Mouse (Mus musculus): ENCODE data around the gene Tmem178.
A peak's percentile ranks its signal among the peaks of the same experiment; 100 is the strongest.
"Not testable (repeated sequence)": the region's sequence is repeated elsewhere in the genome, so short reads cannot be mapped to it uniquely, and the experiment has no call there.

Gene Tmem178

DNA sequence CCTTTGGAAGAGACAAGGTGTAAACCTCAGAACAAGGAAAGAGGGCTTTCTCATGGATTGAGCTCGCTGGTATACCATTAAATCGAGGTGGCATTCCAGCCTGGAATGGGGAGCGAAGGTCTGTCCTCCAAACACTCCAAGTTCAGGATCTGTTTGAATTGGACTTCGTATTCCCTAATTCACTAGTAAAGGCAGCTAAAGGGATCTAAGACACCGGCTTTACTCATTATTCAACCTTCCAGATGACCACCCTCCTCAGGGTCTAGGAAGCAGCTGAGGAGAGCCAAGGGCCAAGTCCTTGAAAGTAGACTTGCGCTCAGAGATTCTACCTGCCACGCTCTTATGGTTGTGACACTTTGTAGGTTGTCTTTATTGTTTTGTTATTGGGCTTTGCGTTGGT, 1.1 kb downstream of the Tmem178 start:
- not testable (repeated sequence) for DNase-seq (ENCODE audit: low spot score)

DNA sequence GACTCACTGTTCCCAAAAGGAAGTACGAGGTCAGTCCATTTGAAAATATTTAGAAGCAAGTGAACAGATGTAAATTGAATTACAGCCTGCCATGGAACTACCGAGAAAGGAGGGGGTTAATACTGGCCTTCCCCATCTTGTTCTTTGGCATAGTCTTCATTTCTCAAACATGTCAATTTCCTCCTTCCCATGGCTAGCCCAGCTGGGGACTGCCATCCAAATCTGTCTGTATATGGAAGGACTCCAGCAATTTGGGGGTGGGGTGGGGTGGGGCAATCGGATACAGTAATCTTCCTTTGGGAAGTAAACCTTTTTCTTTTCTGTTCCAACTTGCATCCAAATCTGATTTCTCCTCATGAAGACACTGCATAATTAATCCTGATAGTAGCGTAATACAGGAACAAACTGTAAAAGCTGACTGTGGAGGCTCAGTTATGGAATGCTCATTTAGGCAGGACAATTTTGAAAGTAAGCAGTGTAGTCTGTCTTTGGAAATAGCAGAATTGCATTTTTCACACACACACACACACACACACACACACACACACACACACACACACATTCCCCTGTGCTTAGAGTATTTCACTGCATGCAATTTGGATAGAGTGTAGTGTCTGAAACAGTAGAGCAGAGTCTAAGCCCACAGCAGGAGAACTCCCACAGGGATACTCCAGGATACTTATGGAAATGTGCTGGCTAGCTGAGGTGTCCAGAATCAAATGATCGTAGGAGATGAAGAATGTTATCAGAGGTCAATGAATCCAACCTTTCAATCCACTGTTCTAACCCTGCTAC, 1.9 kb downstream of the Tmem178 start:
- DNase-seq (ENCODE audit: low spot score), result no peak

DNA sequence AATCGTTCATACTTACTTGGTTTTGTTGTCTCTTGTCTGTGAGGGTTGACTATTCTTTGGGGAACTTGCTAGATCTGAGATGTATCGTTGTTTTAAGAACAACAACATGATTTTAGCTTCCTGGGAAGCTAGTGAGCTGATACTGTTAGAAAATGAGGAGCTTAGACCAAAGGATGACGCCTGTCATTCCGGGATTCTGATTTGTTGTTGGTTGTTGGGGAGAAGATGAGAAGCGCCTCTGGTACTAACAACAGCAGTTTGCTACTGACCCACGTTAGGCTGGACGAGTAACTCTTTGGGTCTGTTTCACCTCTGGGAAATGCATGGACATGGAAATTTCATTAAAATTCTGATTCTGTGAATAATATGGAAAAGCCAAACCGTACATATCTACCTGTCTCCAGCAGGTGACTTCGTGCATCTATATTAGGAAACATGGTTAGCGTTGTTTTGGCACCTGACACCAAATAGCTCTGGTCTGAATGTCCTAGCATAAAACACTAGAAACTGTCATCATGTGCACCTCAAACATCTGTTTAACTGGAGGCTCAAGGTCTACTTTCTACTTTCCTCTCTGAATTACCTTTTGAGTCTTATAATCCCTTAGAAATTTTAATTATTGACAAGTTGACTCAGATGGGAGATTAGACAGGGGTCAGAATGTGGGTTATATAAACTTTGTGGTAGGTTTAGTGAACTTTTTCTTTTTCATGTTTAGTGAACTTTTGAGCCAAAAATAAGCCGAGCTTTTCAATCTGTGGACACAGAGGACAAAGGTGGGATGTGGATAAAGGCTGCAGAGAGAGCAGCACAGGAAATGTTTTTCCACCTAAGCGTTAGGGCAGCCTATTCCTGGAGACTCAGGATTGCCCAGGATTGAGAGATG, 2.9 kb downstream of the Tmem178 start:
- DNase-seq (ENCODE audit: low spot score), result no peak

DNA sequence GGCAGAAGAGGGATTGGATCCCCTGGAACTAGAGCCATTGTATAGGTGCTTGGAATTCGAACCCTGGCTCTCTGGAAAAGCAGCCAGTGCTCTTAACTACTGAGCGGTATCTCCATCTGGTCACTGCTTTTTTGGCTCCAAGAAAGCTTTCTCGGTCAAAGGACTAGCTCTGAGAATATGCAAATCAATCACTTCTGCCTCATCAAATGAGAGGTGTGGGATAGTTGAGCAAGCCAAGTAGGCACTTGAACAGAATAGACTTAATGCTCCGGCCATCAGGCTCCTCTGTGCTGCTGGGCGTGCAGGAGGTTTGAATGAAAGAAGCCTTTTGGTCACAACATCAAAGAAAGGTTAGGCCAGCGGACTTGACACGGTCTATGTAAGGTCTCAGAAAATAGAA, 5.0 kb downstream of the Tmem178 start:
- no peak for DNase-seq (ENCODE audit: low spot score)

DNA sequence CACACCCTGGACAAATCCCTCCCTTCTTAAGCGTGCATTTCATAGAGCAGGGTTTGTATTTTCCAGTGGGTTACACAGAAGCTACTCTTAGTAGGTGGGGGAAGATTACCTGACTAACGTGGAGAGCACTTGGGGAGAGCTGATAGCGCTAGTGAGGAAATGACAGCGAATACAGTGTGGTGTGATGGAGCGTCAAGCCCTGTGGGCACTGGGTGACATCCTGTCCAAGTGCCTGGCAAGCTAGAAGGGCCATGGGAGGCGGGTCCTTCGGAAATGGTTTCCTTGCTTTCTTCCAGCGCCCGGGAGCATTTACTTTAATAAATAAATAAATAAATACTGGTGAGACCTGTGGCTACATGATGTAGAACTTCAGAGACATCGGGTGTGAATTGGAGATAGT, 5.5 kb downstream of the Tmem178 start:
- DNase-seq (ENCODE audit: low spot score), result no peak

DNA sequence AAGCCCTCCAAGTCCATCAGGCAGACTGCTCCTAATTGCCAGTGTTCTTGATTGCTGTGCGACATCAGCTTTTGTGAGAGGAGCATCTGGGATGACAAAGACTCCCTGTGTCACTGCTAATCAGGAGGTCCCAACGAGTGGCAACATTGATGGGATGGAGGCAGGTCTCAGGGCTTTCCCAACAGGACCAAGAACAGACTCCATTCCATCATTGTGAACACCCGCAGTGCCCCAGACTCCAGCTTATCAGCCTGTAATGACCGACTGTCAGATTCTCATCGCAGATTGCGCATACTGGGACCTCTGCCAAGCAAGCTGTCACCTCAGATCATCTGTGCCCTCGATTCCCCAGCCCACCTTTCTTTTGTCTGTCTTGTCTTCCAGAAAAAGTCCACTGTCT, 7.9 kb downstream of the Tmem178 start:
- no peak for DNase-seq (ENCODE audit: low spot score)

DNA sequence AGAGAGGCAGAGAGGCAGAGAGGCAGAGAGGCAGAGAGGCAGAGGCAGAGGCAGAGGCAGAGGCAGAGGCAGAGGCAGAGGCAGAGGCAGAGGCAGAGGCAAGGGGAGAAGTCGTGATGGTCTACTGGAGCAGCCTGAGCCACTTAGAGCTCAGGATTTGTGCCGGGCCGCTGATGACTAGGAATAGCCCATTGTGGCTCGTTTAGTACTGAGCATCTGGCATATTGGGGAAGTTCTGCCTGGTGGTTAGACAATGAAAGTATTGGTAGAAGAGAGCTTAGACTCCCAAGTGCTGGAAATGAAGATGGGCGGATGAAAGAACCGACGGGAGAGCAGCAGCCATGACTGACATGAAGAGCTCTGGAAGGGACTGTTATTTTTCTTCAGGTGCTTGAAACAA, 11.0 kb downstream of the Tmem178 start:
- DNase-seq (ENCODE audit: low spot score), result no peak

DNA sequence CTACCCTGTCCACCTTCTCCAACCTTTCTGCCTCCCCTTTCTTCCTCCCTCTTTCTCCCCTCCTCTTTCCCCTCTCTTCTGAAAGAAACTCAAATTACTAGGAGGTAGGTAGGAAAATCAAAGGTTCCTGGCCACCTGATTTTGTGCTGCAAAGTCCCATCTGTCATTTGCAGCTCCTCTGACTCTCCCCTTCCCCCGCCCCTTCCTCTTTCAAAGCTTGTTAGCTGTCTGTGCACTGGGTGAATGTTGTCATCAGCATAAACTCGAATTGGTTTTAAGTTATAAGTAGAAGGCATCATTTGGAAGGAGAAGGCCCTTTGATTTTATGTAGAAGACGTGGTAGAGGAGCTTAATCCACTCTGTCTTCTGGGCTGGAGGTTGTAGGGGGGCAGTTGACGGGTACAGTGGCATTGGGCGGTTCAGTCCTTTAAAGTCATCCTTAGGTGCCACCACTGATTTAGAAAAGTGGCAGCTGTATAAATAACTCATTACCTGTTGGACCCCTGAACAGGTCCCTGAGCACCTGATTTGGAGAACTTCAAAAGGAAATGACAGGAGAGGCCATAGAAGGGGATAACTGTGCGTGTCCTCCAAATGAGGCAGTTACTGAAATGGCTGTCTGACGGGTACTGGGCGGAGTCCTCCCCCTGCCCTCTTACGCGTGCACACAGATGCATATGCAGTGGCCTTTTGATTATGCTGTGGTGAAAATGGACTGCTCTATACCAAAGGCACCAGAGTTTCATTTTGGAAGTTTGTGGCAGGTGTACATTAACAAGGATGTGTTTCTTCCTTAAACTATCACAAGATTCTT, 11.8 kb downstream of the Tmem178 start:
- no peak for DNase-seq (ENCODE audit: low spot score)

DNA sequence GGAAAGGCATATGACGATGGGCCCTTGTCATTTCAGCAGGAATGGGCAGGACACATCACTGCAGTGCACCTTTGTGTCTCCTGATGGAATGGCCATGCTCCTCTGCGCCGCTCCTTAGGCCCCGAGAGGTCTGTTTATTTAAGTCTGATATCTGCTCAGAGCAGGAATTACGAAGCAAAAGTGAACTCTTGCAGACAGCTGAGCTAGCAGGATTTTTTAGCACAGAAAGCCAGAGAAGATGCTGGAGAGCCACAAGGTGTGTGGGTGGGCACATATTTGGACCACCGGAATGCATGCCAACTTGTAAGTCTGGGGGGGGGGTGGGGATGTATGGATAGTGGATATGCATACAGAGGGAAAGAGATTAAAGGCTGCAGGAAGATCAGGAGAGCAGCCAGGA, 13.9 kb downstream of the Tmem178 start:
- DNase-seq (ENCODE audit: low spot score), result no peak

DNA sequence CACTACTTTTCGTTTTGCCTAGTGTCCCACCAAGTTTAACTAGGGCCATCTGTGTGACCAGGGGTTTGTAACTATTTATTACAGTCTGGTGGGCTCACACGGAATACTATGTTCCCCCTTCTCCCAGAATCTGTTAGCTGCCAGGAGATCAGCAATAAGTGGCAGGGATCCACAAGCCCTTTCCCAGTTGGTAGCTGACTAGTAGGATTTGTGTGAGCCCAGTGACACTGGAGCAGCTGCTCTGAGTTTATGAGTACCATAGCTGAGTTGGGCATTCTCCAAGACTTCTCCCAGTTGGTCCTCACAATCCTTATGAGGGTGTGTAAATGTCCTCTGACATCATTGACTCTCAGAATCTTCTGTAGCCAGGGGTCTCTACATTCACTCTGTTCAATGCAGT, 15.4 kb downstream of the Tmem178 start:
- no peak for DNase-seq (ENCODE audit: low spot score)

DNA sequence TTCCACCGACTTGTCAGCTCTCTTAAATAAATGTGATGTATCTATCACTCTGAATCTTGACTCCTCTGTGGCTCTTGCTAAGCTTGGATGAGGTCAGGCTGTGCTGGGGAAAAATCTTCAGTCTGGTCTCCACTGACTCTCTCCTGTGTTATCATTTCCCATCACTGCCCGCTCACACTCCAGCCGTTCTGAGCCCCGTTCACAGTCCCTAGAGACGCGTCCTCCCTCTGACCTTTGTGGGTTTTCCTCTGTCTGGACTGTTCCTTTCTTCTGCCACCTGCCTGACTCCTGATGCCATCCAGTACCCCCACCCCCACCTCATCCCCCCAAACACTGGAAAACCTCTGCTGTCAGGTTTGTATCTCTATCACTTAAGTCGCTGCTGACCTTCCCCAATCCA, 23.0 kb downstream of the Tmem178 start:
- DNase-seq (ENCODE audit: low spot score), result no peak

DNA sequence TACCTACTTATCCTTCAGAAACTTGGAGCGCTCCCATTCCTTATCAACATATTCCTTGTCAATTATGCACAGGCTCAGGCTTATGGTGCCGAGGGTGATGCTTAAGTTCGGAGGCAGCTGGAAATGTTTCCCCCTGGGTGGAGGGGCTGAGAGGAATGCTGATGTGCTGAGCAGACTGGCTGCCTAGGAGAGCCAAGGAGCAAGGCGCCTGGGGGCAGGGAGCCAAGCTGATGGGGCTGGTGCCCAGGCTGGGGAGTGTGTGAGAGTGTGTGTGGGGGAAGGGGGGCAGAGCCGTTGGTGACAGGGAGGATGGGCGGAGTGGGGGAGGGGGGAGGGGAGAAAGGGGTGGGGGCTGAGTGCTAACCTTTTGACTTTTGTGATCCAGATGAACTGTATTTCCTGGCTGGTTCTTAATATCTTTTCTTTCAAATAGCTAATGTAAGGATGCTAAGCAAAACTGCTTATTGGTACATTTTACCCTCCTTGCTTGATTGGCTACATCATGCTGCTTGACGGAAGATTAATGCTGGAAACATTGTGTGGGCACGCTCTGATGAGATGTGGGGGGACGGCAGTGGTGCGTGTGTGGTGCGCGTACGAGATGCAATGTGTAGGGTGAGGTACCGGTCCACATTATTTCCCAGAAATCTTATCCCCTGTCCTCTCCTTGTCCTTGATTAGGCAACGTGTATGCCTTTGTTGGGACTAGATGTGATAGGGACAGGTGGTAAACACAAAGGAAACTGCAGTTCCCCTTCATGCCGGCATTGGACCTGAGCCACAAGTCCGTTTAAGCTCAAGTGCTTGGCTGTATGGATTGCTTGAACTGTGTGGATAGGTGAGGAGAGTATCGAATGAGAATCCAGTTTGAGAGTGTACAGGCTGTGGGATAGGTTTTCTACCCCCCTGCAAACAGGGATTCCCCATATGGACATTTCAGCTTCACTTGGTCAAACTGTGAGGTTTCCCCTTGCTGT, 25.5 kb downstream of the Tmem178 start:
- no peak for DNase-seq (ENCODE audit: low spot score)

DNA sequence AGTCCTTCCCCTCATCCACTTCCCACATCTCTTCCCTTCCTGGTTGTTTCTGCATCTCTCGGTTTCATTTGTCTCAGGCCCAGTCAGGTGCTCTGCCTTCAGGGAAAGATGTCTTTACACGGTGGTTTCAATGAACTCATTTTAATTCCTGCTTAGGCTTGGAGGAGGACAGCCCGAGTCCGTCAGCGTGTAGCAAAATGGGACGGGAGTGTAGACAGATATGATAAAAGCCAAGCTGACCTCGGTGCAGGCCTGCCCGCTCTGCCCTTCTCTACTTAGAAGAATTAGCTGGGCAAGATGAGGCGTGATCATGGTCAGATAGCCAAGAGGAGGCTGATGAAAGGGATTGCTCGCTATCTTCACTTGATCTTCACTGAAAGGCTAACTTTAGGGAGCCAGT, 26.3 kb downstream of the Tmem178 start:
- no peak for DNase-seq (ENCODE audit: low spot score)

DNA sequence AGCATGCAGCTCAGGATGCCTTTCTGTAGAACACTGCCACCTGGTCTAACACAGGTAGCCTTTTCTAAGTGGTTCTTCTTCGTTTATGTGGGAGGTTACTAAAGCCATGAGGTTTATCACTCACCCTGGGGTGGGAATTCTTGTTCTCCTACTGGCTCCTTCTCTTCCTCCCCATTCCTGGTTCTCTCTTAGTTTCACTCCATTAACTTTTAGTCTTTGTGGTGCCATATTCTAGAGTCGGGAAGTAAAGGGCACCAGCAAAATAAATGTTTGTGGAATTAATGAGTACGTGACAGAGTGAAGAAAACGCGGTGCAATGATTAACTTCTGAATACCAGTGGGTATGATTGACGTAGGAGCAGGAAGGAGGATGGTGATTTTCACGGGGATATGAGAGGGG, 28.5 kb downstream of the Tmem178 start:
- DNase-seq (ENCODE audit: low spot score), result no peak

DNA sequence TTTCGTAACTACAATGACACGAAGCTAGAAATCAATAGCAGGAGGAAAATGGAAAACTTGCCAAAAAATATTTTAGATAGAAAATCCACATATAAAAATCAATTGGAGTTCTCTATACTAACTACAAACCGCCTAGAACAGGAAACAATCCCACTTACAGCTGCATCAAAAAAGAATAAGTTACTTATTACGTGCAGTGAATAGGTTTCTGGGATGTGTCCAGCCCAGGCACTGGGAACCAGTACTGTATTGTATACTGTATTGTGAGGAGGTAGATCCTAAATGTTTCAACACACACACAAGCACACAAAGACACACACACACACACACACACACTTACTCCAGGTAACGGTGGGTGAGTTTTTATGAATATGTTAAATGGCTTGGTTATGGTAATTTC, 32.8 kb downstream of the Tmem178 start:
- no peak for DNase-seq (ENCODE audit: low spot score)

DNA sequence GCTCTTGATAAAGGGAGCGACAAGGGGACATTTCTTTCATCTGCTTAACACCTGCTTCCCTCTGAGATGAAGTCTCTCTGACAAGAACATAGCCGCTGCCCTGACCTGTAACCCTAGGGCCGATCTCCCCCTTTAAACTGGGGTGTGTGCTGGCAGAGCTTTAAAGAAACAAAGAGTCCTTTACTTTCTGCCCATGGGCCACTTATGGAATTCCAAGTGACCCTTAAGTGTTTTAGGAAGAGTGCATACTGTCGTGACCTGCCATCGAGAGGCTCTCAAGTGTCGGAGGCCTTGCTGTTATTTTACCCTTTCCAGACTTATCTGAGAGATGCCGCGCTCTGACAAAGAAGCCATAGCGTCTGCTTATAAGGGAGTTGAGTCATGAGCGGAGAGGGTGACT, 35.7 kb downstream of the Tmem178 start:
- no peak for DNase-seq (ENCODE audit: low spot score)

DNA sequence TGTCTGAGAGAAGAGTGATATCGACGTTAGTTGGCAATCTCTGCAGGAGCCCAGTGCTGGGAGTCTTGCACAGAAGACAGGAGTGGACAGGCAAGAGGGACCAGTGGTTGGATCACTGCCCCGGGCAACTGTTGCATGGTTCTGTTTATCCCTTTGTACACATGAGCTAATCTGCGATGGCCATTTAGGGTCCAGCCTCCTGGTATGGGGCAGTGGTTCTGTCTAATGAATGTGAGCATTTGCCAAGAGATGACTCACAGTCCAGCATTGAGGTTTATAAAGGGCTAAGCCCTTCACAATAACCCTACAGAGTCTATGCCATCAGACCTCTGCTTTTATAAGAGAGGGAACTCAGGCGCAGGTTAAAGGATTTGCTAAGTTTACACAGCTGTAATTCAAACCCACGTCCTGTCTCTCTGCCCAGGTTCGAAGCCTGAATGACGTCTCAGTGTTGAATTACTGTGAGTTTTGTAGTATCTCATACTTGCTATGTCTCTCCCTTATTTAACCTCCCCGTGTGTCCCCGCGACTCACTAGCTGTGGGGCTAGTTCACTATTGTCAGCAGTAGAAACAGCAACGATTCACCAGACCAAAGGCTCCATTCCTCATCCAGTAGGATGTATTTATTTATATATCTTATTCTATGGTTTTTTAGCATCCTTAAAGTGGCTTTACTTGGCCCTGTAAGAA, 37.4 kb downstream of the Tmem178 start:
- peak; percentile 7 for DNase-seq (ENCODE audit: low spot score)

DNA sequence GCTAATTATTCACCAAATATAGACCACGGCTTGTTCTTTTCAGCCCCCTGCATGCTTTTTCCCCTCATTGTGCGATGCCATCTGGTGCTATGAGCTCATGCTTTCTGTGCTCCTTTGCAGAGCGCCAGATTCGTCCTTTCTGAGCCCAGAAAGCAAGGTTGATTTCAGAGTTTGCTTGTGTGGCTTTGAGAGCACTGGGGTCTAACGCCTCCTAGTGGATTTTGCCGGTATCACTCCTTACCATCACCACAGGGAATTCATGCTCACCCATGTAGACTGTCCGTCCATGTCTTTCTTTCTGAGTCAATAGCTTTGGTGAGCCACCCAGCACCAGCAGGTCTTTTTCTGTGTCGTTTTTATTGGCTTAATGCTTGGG, 38.0 kb downstream of the Tmem178 start:
- DNase-seq (ENCODE audit: low spot score), result peak; percentile 57

DNA sequence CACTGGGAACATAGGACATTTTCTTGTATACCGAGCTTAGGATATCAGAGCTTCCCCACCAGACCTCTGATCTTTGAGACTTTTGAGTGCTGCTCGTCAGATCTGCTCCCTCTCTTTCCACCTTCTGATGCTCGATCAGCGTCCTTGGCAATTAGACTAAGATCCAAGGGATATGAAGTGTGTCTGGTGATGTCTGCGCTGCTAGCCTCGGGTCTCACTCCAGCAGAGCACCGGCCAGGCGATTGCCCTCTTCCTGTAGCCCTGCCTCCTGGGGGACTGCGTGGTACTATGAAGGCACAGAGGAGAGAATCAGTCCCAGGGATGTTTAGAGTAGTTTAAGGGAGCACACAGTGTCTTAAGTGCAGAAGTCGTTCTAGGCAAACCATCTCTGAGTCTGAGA, 38.5 kb downstream of the Tmem178 start:
- DNase-seq (ENCODE audit: low spot score), result no peak

DNA sequence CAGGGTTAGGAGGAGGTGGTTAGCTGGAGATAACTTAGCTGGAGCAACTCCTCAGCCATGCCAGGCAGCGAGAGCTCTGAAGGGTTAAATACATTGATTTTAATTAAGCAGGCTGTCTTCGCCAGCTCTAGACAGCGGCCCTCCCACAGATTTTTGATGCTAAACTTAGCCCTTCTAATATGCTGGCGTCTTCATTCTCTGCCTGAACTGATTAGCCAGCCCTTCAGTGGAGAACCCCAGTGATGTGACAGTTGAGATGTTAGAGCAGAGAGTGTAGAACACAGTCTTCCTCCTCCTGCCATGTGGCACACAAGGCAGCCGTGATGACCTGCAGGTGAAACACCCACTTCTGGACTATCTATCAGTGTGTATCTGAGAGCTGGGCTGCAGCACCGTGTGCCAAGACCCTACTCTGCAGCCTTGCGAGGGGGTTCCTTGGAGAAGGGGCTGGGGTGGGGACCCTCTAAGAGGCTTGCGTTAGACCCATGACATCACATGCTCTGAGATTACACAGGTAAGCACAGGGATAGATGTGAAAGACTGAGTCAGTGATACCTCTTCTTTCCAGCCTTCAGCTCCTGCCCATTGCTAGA, 47.2 kb downstream of the Tmem178 start:
- no peak for DNase-seq (ENCODE audit: low spot score)
